Mouse (Mus musculus) ES-E14 (cell line): Measurements from ENCODE around the gene Nacad. TPM values are rescaled to one million over a fixed set of nuclear protein-coding genes. Genes with fewer than 3 reads are reported as not detected.

Experiments used
- DNase-seq: peaks from one replicate; pipeline ENCODE4 v3.0.0-alpha.2; 2013; ENCODE audit warnings: low read depth, low spot score
- H3K27ac ChIP-seq: 2 replicates; pipeline ENCODE4 v1.5.1; 2012; ENCODE audit warnings: low read depth, mild to moderate bottlenecking, low read length, moderate library complexity, mixed read lengths; ENCODE audit not compliant: poor library complexity, insufficient read depth, severe bottlenecking
- H3K36me3 ChIP-seq: 2 replicates; pipeline ENCODE4 v1.6.1; 2012; ENCODE audit warnings: mild to moderate bottlenecking, low read length, moderate library complexity, mixed read lengths; ENCODE audit not compliant: control insufficient read depth, poor library complexity, insufficient read depth, severe bottlenecking
- H3K4me1 ChIP-seq, 2 experiments: fragments of 150-350 bp in 1 of 2; sonication (generic) in 1 of 2; 2 replicates each; pipeline ENCODE4 v1.6.1; 2012; ENCODE audit warnings: low read length in 2 of 2, mild to moderate bottlenecking in 1 of 2, mixed read lengths in 1 of 2; ENCODE audit not compliant: control insufficient read depth in 2 of 2, insufficient read depth in 2 of 2, poor library complexity in 1 of 2
- H3K4me3 ChIP-seq, 2 experiments: fragments of 150-350 bp in 1 of 2; sonication (generic) in 1 of 2; 2 replicates each; pipeline ENCODE4 v1.5.1; 2012; ENCODE audit warnings: low read length in 2 of 2, low read depth in 1 of 2, mild to moderate bottlenecking in 1 of 2, mixed read lengths in 1 of 2; ENCODE audit not compliant: insufficient read depth in 1 of 2, poor library complexity in 1 of 2, severe bottlenecking in 1 of 2
- H3K9ac ChIP-seq: 2 replicates; pipeline ENCODE4 v1.6.1; 2012; ENCODE audit warnings: low read depth, mild to moderate bottlenecking, low read length, mixed read lengths; ENCODE audit not compliant: poor library complexity, insufficient read depth, severe bottlenecking
- H3K9me3 ChIP-seq: fragments of 150-350 bp; sonication (generic); 2 replicates; pipeline ENCODE4 v1.6.1; 2012; ENCODE audit warnings: low read depth, mild to moderate bottlenecking, low read length; ENCODE audit not compliant: control insufficient read depth, insufficient read depth
- CHD2 ChIP-seq: IDR thresholded peaks from 2 replicates; pipeline ENCODE4 v1.6.1; 2014; ENCODE audit warnings: mild to moderate bottlenecking, low read depth, low read length, inconsistent platforms
- HCFC1 ChIP-seq: IDR thresholded peaks from 2 replicates; pipeline ENCODE4 v1.6.1; 2012; ENCODE audit warnings: low read length, inconsistent platforms, borderline replicate concordance; ENCODE audit not compliant: insufficient read depth
- MAFK ChIP-seq: IDR thresholded peaks from 2 replicates; pipeline ENCODE4 v1.6.1; 2014; ENCODE audit warnings: mild to moderate bottlenecking, low read depth, low read length, inconsistent platforms; ENCODE audit not compliant: insufficient read depth
- ZC3H11A ChIP-seq: IDR thresholded peaks from 2 replicates; pipeline ENCODE4 v1.6.1; 2012; ENCODE audit warnings: low read depth, mild to moderate bottlenecking, inconsistent platforms, low read length, borderline replicate concordance
- ZNF384 ChIP-seq: IDR thresholded peaks from 2 replicates; pipeline ENCODE4 v1.6.1; 2012; ENCODE audit warnings: low read depth, low read length, inconsistent platforms
- in situ Hi-C, 2 experiments: fragments of 600-800 bp; cut with MboI; formaldehyde crosslinking; loops; one replicate each; pipeline ENCODE4 v1.15.1; 2025; ENCODE audit warnings: low sequenced_read_pairs in 2 of 2, inconsistent platforms in 1 of 2; ENCODE audit not compliant: unreplicated experiment in 2 of 2
- total RNA-seq: library from RNA; depleted of rRNA; stranded (reverse); fragments of 300-350 nt; gene quantifications from 2 replicates; pipeline ENCODE4 v1.2.3, GENCODE M21; 2012; rRNA removed

Gene Nacad
- total RNA-seq, 1 experiment: 1.4 TPM

DNA sequence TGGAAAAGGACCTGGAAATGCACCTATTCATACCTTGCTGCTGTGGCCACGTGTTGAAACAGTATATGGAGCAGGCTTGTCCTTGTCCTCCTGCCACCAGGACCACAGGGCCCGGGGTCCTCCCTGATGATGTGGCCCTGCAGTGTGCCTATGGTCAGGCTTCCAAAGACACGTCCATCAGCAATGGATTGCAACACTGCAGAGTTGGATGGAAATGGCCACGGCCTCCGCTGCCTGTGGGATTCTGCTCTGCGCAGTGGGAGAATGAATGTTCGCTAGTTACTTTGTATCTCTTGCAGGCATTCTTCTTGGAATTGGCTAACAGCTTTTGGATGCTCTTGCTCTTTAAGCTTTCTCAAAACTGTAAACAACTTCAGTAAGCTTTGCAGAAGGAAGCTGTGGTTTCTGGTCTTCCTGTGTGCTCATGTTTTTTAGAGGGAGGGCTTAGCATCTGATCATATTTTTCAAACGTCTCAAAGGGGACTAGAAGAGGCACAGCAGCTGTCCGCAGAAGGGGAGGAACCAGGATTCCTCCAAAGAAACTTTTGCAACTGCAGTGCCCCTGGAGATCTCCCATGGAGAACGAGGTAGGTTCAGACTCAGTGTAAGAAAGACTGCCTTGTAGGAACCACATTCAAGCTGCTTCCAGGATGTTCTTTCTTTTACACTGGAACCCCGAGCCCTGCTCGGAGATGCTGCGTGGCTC is 45.0 kb downstream of the Nacad start:
- no peak overlapping the region for H3K9ac ChIP-seq
- H3K4me3 ChIP-seq: no peak overlapping the region
- in situ Hi-C loops: no loop called here
- H3K36me3 ChIP-seq: peaks cover 12% of the 10 kb centered on the region
- H3K9me3 ChIP-seq: no peaks in the 10 kb centered on the region
- no peak for DNase-seq
- no peak overlapping the region for H3K27ac ChIP-seq
- TF ChIP-seq CHD2 (no peak), ZNF384 (no peak), MAFK (no peak), HCFC1 (no peak), ZC3H11A (no peak)
- H3K4me1 ChIP-seq: peaks cover 0 to 2% of the 10 kb centered on the region in 2 experiments; a peak in 1 of 4 replicates

DNA sequence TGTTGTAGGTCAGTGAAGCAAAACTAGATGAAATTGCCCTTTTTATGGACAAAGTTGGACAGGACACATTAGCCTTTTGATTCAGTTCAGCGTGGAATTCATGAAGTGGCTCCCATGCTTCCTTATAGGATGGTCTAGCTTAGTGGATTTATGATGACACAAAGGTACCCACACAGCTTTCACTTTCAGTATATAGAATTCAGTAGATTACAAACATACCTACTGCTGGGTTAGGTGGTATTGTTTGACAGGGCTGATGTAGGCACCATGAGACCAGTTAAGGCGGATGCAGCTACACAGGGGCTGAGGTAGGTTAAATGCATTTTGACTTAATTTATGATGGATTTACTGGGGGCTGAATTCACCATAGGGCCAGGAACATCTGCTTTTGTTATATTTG is 45.9 kb downstream of the Nacad start:
- peaks cover 12% of the 10 kb centered on the region for H3K36me3 ChIP-seq
- in situ Hi-C loops: no loop called here
- no peak for TF ChIP-seq ZNF384
- no peak for TF ChIP-seq MAFK
- no peak for TF ChIP-seq ZC3H11A
- no peak for TF ChIP-seq CHD2
- TF ChIP-seq HCFC1: no peak
- H3K4me3 ChIP-seq: no peak overlapping the region
- no peak for DNase-seq
- H3K9me3 ChIP-seq: no peaks in the 10 kb centered on the region
- no peak overlapping the region for H3K9ac ChIP-seq
- peaks cover 0 to 2% of the 10 kb centered on the region in 2 experiments; a peak in 1 of 4 replicates for H3K4me1 ChIP-seq
- H3K27ac ChIP-seq: no peak overlapping the region

DNA sequence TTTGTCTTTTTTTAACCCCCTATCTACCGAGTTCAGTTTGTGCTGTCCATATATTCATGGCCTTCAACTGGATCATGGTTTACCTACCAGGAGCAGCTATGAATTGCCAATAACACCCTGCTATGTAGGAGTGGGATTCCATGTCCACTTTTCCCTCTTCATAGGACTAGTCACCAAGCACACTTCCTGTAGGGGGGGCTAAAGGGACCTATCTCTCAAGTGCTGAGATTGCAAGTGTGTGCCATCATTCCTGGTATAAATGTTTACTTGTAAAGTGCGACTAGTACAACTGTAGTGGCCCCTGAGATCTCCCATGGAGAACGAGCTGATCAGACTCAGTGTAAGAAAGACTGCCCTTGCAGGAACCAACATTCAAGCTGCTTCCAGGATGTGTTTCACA is 47.6 kb downstream of the Nacad start:
- Histone ChIP-seq H3K36me3 (peaks cover 7% of the 10 kb centered on the region; the same call in 1 of the 2 replicates), H3K9me3 (no peaks in the 10 kb centered on the region), H3K9ac (no peak overlapping the region), H3K4me3 (no peak overlapping the region), H3K4me1 (peaks cover 0 to 4% of the 10 kb centered on the region in 2 experiments; a peak in 2 of 4 replicates), H3K27ac (no peak overlapping the region)
- DNase-seq: no peak
- in situ Hi-C loops: no loop called here
- no peak for TF ChIP-seq HCFC1
- peak; percentile 41; the same call in 1 of the 2 replicates for TF ChIP-seq MAFK

DNA sequence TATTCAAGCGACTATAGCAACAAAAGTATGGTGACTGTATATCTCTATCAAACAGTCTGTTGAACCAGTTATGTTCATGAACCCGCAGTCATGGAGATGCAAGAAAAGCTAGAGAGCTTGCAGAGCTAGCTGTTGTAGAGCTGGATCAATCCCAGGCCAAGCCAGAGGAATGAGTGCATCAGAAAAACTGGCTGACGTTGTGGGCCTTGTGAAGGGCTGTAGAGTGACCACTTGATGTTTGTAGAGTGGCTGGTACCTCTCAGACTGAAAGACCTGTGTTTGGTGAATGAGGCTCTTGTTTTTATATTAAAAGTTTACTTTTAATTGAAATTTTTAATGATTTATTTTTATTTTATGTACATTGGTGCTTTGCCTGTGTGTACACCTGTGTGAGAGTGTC is 55.7 kb downstream of the Nacad start:
- H3K4me1 ChIP-seq: peaks cover 3 to 7% of the 10 kb centered on the region in 2 experiments; a peak in 3 of 4 replicates
- in situ Hi-C loops: no loop called here
- no peak for DNase-seq
- no peak for TF ChIP-seq MAFK
- TF ChIP-seq ZC3H11A: no peak
- TF ChIP-seq ZNF384: no peak
- TF ChIP-seq HCFC1: no peak
- no peak for TF ChIP-seq CHD2
- no peaks in the 10 kb centered on the region for H3K9me3 ChIP-seq
- no peak overlapping the region for H3K4me3 ChIP-seq
- no peak overlapping the region for H3K27ac ChIP-seq
- peaks cover 3% of the 10 kb centered on the region; the same call in 1 of the 2 replicates for H3K36me3 ChIP-seq
- H3K9ac ChIP-seq: no peak overlapping the region

DNA sequence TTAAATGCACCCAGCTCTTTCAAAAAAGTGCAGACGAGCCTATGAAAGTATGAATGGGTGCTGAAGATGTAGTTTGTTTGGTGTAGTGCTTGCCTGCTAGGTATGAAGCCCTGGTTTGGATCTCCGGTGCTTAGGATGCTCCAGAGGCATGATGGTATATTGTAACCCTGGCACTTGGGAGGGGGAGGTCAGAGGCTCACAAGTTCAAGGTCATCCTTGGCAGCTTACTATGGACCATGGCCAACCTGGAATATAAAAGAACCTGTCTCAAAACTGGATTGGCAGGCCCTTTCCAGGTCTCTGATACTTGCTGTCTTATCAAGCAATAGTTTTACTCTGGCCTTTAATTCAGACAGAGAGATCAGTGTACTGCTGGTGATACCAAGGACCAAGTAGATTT is 56.1 kb downstream of the Nacad start:
- no peak overlapping the region for H3K9ac ChIP-seq
- no peak overlapping the region for H3K27ac ChIP-seq
- DNase-seq: no peak
- H3K36me3 ChIP-seq: peaks cover 3% of the 10 kb centered on the region; the same call in 1 of the 2 replicates
- H3K9me3 ChIP-seq: no peaks in the 10 kb centered on the region
- no peak for TF ChIP-seq HCFC1
- no peak for TF ChIP-seq ZC3H11A
- no peak for TF ChIP-seq ZNF384
- TF ChIP-seq MAFK: no peak
- TF ChIP-seq CHD2: no peak
- H3K4me1 ChIP-seq: peaks cover 3 to 7% of the 10 kb centered on the region in 2 experiments; a peak in 3 of 4 replicates
- in situ Hi-C loops: no loop called here
- H3K4me3 ChIP-seq: no peak overlapping the region

Other genes starting within 250 kb of the Nacad start
- gene Zmiz2, start 217.0 kb downstream of the Nacad start, total RNA-seq: 19.6 and 22.6 TPM in 2 replicates
- 4,715 and 6,168 TPM in 2 replicates for gene Ppia, start 190.6 kb downstream of the Nacad start, total RNA-seq
- gene H2afv, start 161.6 kb downstream of the Nacad start, total RNA-seq: 192 and 294 TPM in 2 replicates
- 39.7 and 49.8 TPM in 2 replicates for gene Purb, start 130.1 kb downstream of the Nacad start, total RNA-seq
- 11.6 TPM in 2 replicates for gene Myo1g, start 85.1 kb downstream of the Nacad start, total RNA-seq
- 27.8 and 36.7 TPM in 2 replicates for gene Ccm2, start 59.2 kb downstream of the Nacad start, total RNA-seq
- 178 and 226 TPM in 2 replicates for gene Tbrg4, start 20.0 kb upstream of the Nacad start, total RNA-seq
- not detected in 2 replicates for gene Wap, start 32.6 kb upstream of the Nacad start, total RNA-seq
- gene Ramp3, start 52.5 kb upstream of the Nacad start, total RNA-seq: 24.1 and 47.9 TPM in 2 replicates
- gene Gm11983, start 231.6 kb upstream of the Nacad start, total RNA-seq: not detected in 2 replicates